Mouse (Mus musculus): ENCODE results near the gene Slc25a34.

The Slc25a34 gene

DNA sequence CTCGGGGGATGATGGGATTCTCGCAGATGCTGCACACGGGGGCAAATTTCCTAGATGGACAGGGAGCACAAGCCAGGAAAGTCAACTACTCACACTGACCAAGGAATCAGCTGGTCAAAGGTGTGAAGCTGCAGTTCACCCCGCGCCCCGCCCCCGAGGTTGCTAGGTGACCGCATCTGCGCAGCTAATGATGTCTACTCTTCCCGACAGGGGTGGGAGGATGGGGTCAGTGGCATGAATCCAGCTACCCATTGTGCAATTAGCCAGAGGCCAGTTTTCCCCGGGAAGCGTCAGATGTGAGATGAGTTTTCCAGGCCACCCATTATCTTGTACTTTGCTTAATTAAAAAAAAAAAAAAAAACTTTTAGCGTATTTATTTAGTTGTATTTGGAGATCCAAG lies 42.6 kb downstream of the Slc25a34 start:
- DNase-seq (ENCODE audit: low spot score in 2 of 2) = no peak

DNA sequence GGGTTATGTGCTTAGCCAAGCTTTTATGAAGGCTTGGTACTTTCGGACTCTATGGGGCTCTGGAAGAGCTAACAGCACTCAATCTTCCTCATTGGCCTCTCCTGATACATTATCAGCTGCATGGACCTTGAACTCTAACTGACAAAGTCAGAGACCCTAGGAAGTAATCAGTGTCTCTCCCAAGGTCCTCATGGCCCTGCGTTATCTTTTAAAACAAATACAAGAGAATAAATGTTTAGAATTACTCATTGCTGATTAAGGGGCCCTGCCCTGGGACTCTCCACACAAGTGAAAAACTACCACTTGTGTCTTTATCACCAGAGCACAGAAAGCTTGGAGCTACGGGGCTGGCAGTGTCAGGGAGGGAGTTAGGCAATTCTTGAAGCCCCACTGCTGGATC lies 44.8 kb downstream of the Slc25a34 start:
- DNase-seq (ENCODE audit: low spot score in 2 of 2) = no peak

DNA sequence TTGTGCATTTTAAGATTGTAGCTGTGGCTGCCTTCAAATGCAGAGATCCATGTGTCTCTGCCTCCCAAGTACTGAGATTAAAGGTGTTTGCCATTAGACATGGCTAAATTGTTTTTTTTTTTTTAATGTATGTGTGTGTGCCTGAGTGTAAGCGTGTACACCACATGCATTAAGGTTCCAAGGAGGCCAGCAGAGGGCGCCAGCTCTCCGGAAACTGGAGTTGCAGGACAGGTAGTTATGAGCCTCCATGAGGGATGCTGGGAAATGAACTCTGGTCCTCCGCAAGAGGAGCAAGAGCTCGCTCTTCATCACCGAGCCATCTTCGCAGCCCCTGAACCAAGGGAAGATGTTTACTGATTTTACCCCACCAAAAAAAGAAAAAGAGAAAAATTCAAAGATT lies 46.7 kb downstream of the Slc25a34 start:
- DNase-seq (ENCODE audit: low spot score in 2 of 2) = no peak

DNA sequence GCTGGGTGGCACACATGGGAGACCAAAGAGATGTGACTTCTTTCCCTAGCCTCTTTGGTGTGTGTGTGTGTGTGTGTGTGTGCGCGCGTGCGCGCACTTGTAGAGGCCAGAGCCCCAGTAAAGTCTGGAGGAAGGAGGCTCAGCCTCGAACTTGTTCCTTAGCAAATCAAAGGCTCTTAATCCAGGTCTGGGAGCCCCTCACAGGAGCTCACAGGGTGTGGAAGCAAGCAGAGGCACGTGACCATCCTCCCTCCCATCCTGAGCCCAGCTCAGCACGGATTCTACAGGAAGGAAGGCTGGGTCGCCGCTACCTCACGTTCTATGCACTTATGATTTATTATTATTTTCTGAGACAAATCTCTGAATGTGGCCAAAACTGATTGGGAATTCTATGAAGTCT lies 47.2 kb downstream of the Slc25a34 start:
- no peak for DNase-seq (ENCODE audit: low spot score in 2 of 2)

DNA sequence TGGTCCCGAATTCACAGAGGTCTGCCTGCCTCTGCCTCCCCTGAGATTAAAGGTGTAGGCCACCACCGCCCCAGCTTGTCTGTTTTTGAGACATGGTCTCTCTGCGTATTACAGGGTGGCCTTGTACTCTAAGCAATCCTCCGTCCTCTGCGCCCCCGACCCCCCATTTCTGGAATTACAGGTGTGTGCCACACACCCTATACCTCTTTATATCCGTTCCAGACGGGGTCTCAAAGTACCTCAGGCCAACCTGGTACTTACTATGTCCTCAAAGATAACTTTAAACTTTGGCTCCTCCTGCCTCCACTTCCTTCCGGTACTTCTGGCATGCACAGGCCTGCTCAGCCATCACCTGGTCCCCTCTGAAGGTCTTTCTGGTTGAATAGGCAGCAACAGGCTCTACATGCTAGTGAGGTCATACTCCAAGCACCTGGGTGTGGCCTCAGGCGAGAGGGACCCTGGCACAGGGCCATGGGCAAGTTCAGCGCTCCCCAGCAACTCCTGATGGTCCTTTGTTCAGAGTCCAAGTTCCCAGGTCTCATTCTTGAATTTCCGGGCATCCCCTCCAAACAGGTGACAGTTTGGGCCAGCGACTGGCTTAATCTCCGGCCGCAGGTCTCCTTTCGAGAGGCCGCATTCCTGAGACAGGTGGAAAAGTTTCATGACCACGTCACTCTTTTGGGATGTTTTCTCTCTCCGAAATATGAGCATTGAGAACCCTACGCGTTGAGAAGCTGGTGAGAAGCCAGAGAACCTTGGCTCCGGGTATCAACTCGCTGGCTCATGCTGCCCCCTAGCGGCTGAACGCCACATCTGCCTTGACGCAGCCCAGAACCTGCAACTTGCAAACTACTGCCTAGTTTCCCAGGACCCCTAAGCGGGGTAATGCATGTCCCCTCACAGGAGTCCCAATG lies 48.6 kb downstream of the Slc25a34 start:
- peak in 1 of 2 experiments; percentile 80 for DNase-seq (ENCODE audit: low spot score in 2 of 2)

DNA sequence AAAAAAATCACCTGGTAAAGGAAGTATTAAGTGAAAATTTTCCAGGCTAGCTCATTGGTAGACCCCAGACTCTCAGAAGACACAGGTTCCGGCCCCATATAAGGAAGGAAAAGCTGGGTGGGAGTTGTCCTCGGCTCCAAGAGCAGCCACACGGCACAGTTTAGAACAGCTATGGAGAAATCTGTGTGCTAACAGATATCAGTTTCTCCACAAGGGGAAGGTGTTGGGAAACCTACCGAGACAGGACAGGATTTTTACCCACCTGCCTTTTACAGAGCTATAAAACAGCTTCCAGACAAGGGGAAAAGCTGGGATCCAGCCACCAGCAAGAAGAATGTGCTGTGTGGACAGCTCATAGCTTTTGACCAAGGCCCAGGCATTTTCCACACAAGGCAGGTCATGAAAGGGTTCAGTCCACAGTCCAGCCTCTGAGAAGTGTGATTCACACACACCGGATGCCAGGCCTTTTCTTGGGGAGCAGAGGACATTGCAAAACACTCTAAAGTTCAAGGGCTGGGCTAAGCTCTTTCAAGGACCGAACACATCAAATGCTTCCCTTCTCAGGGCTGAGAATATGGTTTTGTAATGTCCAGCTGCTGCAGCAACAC lies 50.2 kb downstream of the Slc25a34 start:
- DNase-seq (ENCODE audit: low spot score in 2 of 2) = no peak

DNA sequence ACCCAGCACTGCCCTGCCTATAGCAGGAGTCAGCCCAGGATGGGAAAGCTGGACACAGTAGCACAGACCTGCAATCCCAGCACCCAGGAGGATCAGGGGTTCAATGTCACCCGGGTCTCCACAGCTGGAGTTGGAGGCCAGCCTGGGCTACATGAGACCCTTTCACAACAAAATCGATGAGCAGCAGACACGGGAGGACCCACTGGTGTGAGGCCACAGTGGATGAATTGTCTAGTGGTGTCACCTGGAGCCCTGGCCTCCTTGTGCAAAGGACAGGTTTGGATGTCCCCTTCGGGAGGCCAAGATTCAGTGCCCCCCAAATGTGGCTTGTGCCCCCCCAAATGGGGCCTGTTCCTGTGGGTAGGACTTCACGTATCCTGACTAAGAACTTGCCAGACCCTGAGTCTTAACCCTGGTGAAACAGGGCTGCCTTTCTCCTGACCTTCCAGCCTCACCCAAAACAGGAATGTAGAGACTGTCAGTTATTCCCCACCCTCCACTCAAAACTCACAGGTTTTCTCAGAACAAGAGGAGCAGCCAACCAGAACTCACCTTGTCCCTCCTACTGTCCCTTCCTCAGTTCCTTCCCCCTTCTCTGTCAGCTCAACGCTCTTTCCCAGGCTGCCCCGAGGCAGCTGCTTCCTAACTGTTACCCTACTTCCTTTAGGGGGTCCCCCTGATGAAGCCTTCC lies 50.8 kb downstream of the Slc25a34 start:
- DNase-seq (ENCODE audit: low spot score in 2 of 2) = no peak

DNA sequence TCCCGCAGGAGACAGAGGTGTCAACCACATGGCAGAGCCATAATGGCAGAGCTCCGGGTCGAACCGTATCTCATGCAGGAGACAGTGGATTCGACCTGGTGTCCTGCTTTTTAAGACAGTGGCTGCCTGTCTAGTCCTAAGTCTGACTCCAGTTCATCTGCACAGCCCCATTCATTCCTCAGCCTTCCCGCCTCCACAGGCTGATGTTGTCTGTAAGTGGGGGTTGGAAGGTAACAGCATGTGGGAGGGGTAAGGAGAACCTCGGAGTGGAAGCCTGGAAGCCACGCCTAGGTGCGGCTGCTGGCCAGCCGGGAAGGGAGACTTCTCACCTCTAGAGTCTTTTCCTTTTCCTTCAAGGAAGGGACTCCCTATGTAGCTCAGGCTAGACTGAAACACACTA lies 51.7 kb downstream of the Slc25a34 start:
- DNase-seq (ENCODE audit: low spot score in 2 of 2) = no peak

DNA sequence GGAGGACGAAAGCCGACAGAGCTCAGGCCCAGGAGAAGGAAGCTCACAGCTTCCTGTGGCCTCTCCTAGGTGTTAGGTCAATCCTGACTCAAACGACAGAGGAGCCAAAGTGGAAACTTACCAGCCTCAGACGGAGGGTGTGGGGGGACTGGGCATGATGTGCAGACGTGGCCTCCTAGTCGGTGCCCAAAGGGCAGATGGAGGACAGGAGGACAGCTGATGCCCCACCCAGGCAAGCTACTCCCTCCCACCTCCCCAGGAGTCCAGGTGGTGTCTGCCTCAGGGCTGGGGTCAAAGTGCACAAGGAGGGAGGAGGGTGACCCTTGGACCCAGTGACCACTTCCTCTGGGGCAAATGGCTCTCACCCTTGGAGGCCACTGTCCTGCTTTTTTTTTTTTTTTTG lies 52.3 kb downstream of the Slc25a34 start:
- DNase-seq (ENCODE audit: low spot score in 2 of 2) = no peak

DNA sequence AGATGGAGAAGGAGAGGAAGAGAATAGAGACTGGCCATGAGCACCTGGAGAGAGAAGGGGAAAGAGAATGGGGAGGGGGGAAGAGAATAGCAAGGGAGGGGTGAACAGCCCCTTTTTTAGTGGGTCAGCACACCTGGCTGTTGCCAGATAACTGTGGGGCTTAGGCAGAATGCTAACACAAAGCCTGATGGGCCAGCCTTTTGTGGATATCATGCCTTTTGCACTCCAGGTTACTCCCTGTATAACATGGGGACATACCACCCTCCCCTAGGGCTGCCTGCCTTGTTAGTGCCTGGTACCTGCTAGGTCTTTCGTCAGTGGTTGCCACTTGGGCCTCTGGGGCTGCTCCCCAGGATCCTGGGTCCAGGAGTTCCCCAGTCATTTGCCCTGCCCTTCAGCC lies 52.8 kb downstream of the Slc25a34 start:
- DNase-seq (ENCODE audit: low spot score in 2 of 2) = no peak

DNA sequence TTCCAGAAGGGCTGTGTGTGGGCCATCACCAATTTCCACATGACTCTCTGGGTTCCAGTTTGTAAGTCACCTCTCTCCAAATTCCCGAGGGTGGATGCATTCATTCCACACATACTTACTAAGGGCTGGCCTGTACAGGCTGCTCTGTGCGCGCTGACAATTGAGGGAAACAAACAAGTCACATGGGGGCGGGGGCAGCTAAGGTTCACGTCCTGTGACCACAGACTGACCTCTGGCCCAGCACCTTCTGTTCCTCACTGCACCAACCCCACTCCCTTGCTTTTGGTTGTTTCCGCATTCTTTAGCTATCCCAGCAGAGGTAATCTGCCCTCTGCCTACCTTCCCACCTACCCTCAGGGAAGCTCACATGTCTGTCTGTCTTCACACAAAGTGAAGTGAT lies 53.6 kb downstream of the Slc25a34 start:
- DNase-seq (ENCODE audit: low spot score in 2 of 2) = no peak

DNA sequence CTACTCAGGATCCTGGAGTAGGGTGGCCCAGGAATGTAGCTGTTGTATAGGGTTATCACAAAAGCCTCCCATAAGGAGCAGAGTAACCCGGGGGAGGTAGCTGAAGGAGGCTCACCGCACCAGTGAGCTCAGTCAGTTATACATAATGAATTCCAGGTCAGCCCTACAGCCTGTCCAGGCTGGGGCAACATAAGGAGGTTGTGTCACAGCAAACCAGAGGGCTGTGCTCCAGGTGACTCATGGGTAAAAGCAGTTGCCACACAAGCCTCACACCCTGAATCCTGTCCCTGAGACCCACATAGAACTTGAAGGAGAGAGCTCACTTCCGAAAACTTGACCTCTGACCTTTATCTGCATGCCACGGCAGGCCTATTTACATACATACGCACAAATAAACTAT lies 54.7 kb downstream of the Slc25a34 start:
- DNase-seq (ENCODE audit: low spot score in 2 of 2) = no peak
